Mouse (Mus musculus) forebrain, embryonic 14.5 days (tissue): ENCODE data around the gene Slc23a4. TPM values are rescaled to one million over a fixed set of nuclear protein-coding genes. Genes with fewer than 3 reads are reported as not detected.

ENCODE experiments used
- ATAC-seq: fragments of 200-750 bp; cut with Nextera tagmentation; 2 replicates; pipeline ENCODE4 v1.8.0; 2017; ENCODE audit warnings: mild to moderate bottlenecking, moderate library complexity
- DNase-seq: peaks from one replicate; pipeline ENCODE4 v3.0.0-alpha.2; 2015; ENCODE audit warnings: low spot score
- H3K27ac ChIP-seq: fragments of 300-500 bp; sonication (generic); 2 replicates; pipeline ENCODE4 v1.5.1; 2014; ENCODE audit warnings: low read depth, mild to moderate bottlenecking, control low read depth, low read length, moderate library complexity
- H3K27me3 ChIP-seq: fragments of 300-500 bp; sonication (generic); replicated peaks from 2 replicates; pipeline ENCODE4 v1.6.1; 2014; ENCODE audit warnings: low read length, control low read depth, mixed read lengths; ENCODE audit not compliant: control insufficient read depth, insufficient read depth
- H3K36me3 ChIP-seq: fragments of 300-500 bp; sonication (generic); 2 replicates; pipeline ENCODE4 v1.6.1; 2014; ENCODE audit warnings: low read length, control low read depth; ENCODE audit not compliant: control insufficient read depth, insufficient read depth
- H3K4me1 ChIP-seq: fragments of 300-500 bp; sonication (generic); 2 replicates; pipeline ENCODE4 v1.6.1; 2014; ENCODE audit warnings: antibody characterized with exemption, low read length, control low read depth; ENCODE audit not compliant: control insufficient read depth, insufficient read depth
- H3K4me2 ChIP-seq: fragments of 300-500 bp; sonication (generic); 2 replicates; pipeline ENCODE4 v1.6.1; 2014; ENCODE audit warnings: mild to moderate bottlenecking, control low read depth, low read length
- H3K4me3 ChIP-seq: fragments of 300-500 bp; sonication (generic); 2 replicates; pipeline ENCODE4 v1.5.1; 2014; ENCODE audit warnings: low read depth, low read length, control low read depth
- H3K9ac ChIP-seq: fragments of 300-500 bp; sonication (generic); 2 replicates; pipeline ENCODE4 v1.6.1; 2014; ENCODE audit warnings: mild to moderate bottlenecking, low read length, control low read depth, moderate library complexity
- H3K9me3 ChIP-seq: fragments of 300-500 bp; sonication (generic); replicated peaks from 2 replicates; pipeline ENCODE4 v1.6.1; 2016; ENCODE audit warnings: low read length, control low read depth, mixed read lengths; ENCODE audit not compliant: control insufficient read depth
- WGBS: fragments of 180-500 bp; shearing (Covaris S2); extraction: QIAGEN DNeasy Blood & Tissue Kit; methylation state at CpG from one replicate; pipeline ENCODE4 v1.1.7; 2014; 5-methylcytosine and 5-hydroxymethylcytosine counted together
- polyA plus RNA-seq: library from polyadenylated mRNA; unstranded; fragments of >200 nt; fragmentation: Nextera tagmentation; extraction: Ambion mirVana; gene quantifications from 2 replicates; pipeline ENCODE4 v1.2.1, GENCODE M21; 2014

Gene Slc23a4
- polyA plus RNA-seq, 1 experiment from 2014 or later = 0.55 TPM

DNA sequence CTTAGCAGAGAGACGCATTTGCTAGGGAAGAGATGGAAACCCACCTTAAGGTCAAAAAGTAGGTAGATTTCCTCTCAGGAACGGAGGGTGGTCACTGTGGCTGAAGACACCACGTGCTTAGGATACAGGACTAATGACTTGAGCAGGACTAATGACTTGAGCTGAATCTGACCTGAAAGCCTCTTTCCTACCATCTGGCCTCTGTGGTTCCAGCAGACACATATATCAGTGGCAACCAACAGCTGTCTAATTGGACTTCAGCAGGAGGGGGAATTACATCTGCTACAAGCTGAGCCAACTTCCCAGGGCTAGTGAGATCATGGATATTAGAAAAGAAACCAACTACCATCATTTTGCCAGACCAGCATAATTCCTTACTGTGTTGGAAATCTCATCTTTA is 8.9 kb downstream of the Slc23a4 start:
- Histone ChIP-seq H3K27me3 (no peaks in the 10 kb centered on the region), H3K9ac (no peak overlapping the region), H3K4me1 (no peaks in the 10 kb centered on the region), H3K9me3 (no peaks in the 10 kb centered on the region), H3K36me3 (no peaks in the 10 kb centered on the region), H3K4me2 (no peak overlapping the region), H3K4me3 (no peak overlapping the region), H3K27ac (no peak overlapping the region)
- no peak for DNase-seq
- 89% methylated on average over 3 of the region's 3 CpGs for WGBS
- no peak for ATAC-seq

DNA sequence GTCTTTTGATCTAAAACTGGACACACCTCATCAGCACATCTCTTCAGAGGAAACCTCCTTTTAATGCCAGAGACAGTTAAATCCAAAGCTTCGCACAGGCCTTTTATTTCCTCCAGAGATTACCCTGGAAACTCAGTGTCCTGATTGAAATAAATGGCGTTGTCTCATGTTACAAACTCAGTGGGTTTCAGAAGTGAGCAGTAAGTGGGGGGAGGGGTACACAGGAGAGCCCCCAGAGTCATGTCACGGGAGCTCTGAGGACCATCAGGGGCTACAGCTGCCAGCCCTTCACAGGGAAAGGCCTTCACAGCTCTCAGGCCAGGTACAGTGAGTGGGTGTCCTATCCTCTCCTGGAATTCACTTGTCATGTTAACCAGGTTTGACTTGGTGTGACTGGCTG is 17.0 kb downstream of the Slc23a4 start:
- Histone ChIP-seq H3K27ac (no peak overlapping the region), H3K4me2 (no peak overlapping the region), H3K4me3 (no peak overlapping the region), H3K9me3 (no peaks in the 10 kb centered on the region), H3K4me1 (no peaks in the 10 kb centered on the region), H3K36me3 (no peaks in the 10 kb centered on the region), H3K27me3 (no peaks in the 10 kb centered on the region), H3K9ac (no peak overlapping the region)
- DNase-seq (no peak), ATAC-seq (no peak)
- whole genome bisulfite sequencing = 26% methylated on average over 3 of the region's 3 CpGs

DNA sequence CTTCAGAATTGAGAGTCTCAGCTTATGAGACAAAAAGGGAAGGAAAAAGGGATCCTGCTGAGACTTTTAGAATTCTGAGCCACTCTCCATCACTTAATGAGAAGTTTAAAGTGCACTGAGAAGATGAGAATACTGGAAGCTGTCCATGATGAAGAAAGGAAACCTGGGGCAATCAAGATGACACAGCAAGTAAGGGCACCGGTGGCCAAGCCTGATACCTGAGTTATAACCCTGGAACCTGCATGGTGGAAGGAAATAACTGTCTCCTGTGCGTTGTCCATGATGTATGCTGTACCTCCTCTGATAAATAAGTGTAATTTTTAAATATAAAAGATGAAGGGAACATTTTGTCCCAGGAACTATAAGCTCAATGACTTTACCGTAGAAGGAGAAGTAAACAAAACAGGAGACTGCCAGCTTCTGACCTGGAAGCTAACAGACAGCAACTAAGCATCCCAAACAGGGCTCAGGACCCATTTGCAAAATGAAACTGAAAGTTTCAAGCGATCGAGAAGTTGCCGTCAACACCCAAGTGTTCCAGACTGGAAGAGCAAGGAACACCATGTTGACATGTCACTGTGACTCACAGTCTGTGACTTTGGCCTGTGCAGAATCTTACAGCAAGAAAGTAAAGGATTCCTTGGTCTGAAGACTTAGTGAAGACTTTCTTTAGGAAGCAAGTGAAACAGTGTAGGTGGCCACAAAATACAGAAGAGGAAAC is 22.2 kb downstream of the Slc23a4 start:
- WGBS = 91% methylated on average over 6 of the region's 6 CpGs
- H3K27me3 ChIP-seq = no peaks in the 10 kb centered on the region
- H3K4me3 ChIP-seq = no peak overlapping the region
- H3K4me1 ChIP-seq = no peaks in the 10 kb centered on the region
- DNase-seq (no peak), ATAC-seq (no peak)
- no peak overlapping the region for H3K27ac ChIP-seq
- H3K9ac ChIP-seq = no peak overlapping the region
- no peak overlapping the region for H3K4me2 ChIP-seq
- H3K9me3 ChIP-seq = no peaks in the 10 kb centered on the region
- no peaks in the 10 kb centered on the region for H3K36me3 ChIP-seq

DNA sequence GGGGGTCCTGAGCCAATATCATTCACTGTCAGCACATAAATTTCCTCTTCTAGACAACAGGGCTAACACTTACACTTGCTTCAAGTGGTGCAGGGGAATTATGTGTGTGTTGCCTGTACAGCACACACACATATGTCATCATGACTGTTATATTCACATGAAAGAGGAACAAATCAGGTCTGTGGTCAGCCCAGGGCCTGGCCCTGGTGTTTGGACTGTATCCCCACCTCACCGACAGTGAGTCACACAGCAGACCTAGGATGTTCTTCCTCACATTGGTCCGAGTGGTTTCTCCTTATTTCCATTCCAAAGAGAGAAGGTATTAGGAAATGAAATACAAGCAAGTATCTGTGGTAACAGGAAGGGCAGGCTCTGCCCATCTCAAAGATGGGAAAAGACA is 23.7 kb downstream of the Slc23a4 start:
- DNase-seq (no peak), ATAC-seq (no peak)
- Histone ChIP-seq H3K9me3 (no peaks in the 10 kb centered on the region), H3K9ac (no peak overlapping the region), H3K27me3 (no peaks in the 10 kb centered on the region), H3K4me2 (no peak overlapping the region), H3K36me3 (no peaks in the 10 kb centered on the region), H3K4me1 (no peaks in the 10 kb centered on the region), H3K4me3 (no peak overlapping the region), H3K27ac (no peak overlapping the region)
- 87% methylated on average over 2 of the region's 2 CpGs for WGBS

DNA sequence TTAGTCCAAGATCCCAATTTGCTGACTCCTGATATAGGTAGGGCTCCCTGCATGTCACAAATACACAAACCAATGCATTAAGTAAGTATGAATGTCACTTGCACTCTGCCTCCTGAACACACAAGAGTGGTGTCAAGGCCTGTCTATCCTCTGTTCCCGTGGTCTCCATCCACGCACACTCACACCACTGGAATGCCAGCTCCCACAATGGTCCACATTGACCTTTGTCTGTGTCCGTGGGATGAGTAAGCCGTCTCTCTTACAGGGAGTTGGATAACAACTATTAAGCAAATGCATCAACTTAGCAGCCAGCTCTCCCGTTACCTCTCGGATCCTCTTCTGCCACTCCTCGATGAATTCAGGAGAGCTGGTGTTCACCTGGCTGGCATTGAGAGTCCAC is 29.1 kb downstream of the Slc23a4 start:
- H3K27ac ChIP-seq = no peak overlapping the region
- H3K4me1 ChIP-seq = no peaks in the 10 kb centered on the region
- H3K9ac ChIP-seq = no peak overlapping the region
- no peak overlapping the region for H3K4me2 ChIP-seq
- ATAC-seq (no peak), DNase-seq (no peak)
- no peaks in the 10 kb centered on the region for H3K9me3 ChIP-seq
- no peaks in the 10 kb centered on the region for H3K36me3 ChIP-seq
- WGBS = 96% methylated on average over 7 of the region's 7 CpGs
- H3K4me3 ChIP-seq = no peak overlapping the region
- no peaks in the 10 kb centered on the region for H3K27me3 ChIP-seq

GRCm38 (mm10) chr6:34955862-34956241 is 32.4 kb downstream of the Slc23a4 start:
- WGBS = 46% methylated on average over 8 of the region's 8 CpGs
- H3K36me3 ChIP-seq = no peaks in the 10 kb centered on the region
- H3K4me1 ChIP-seq = no peaks in the 10 kb centered on the region
- ATAC-seq (no peak), DNase-seq (peak; percentile 2)
- no peaks in the 10 kb centered on the region for H3K9me3 ChIP-seq
- H3K4me3 ChIP-seq = no peak overlapping the region
- peak overlapping the region; percentile 41; the same call in 1 of the 2 replicates for H3K9ac ChIP-seq
- no peaks in the 10 kb centered on the region for H3K27me3 ChIP-seq
- H3K4me2 ChIP-seq = peak overlapping the region; percentile 36; the same call in 1 of the 2 replicates
- no peak overlapping the region for H3K27ac ChIP-seq

DNA sequence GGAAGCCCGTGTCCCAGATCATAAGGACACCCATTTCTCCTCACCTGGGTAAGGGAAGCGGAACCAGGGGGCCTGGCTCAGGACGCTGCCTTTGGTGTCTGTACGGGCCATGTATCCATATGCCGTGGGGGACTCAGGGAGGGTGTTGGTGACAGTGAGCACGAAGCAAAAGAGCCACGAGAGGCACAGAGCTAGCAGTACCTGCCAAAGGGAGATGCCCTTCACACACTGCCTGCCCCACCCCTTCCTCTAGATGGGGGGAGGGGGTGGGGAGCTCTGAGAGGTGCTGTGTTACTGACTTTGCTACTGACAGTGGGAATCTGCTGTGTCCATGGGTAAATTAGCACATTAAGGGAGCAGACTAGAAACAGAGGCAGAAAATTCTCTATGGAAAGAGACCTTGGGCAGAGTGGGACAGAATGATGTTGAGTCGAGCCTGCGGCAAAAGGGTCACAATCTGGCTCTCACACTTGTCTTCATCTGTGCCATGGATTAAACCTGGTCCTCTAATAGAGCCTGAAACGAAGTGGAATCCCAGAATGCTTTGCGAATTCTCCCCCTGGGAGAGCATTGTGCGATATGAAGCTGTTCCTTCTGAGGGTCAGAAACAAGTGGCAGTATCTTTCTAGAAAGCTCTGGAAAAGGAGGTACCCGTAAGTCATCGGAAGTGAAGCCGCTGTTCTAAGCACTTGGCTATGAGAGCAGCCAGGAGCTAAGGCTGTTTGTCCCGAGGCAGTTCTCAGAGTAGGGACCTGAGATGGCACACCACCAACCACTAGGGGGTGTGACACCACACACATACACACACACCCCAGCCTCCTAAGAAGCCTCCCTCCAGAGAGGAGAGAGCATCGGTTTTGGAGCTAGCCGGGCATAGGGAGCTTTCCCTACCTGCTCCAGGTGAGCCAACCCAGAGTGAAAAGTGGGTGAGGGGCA is 33.0 kb downstream of the Slc23a4 start:
- no peak overlapping the region for H3K27ac ChIP-seq
- peak overlapping the region; percentile 36 for H3K4me2 ChIP-seq
- 55% methylated on average over 18 of the region's 18 CpGs for WGBS
- no peaks in the 10 kb centered on the region for H3K9me3 ChIP-seq
- no peaks in the 10 kb centered on the region for H3K36me3 ChIP-seq
- DNase-seq = peak; percentile 62
- H3K4me1 ChIP-seq = no peaks in the 10 kb centered on the region
- ATAC-seq = peak; percentile 83
- no peak overlapping the region for H3K4me3 ChIP-seq
- H3K27me3 ChIP-seq = no peaks in the 10 kb centered on the region
- peak overlapping the region; percentile 41 for H3K9ac ChIP-seq

GRCm38 (mm10) chr6:34951956-34952667 is 36.1 kb downstream of the Slc23a4 start:
- H3K27me3 ChIP-seq = no peaks in the 10 kb centered on the region
- no peak overlapping the region for H3K9ac ChIP-seq
- no peak for ATAC-seq
- H3K4me1 ChIP-seq = no peaks in the 10 kb centered on the region
- H3K36me3 ChIP-seq = no peaks in the 10 kb centered on the region
- H3K9me3 ChIP-seq = no peaks in the 10 kb centered on the region
- H3K27ac ChIP-seq = no peak overlapping the region
- no peak overlapping the region for H3K4me2 ChIP-seq
- DNase-seq = no peak
- WGBS = 77% methylated on average over 7 of the region's 7 CpGs
- no peak overlapping the region for H3K4me3 ChIP-seq
